Mouse (Mus musculus): Measurements from ENCODE around the gene Hsd11b1. TPM values are rescaled to one million over a fixed set of nuclear protein-coding genes. Genes with fewer than 3 reads are reported as not detected.

Gene Hsd11b1
- total and polyA plus RNA-seq, 2 experiments from 2014 or later, result 1.6 to 7.3 TPM

DNA sequence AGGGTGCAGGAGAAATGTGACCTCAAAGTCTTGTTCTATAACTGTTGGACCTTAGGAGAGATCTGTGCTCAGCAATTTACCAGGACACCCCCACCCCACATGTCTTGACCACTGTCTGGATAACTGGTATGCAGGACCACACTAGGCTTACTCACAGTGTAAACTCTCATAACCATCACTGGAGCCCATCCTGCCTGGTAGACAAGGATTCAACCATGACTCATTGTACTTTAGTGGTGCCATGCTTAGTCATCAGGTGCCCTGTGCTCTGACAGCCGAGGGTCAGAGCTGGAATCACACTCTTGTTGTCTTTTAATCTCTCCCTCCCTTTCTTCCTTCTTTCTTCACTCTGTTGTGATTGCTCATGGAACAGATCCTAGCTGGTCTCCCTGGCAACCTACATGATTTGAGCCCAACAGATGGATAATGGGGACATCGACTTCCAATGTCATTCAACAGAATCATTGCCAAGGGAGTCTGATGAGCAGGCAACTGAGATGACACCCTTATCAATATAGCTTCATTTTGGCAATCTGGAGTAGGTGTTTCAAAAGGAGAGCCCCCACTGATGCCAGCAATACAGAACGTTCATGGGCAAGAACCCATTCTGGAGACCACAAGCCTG lies 34.4 kb upstream of the Hsd11b1 start:
- no peak for ATAC-seq (ENCODE audit: insufficient read depth, low read depth)
- H3K36me3 ChIP-seq (replicated peaks; ENCODE audit: control insufficient read depth, insufficient read depth, low read length), result no peaks in the 10 kb centered on the region
- no peak overlapping the region for H3K4me2 ChIP-seq (ENCODE audit: low read depth, low read length)
- H3K4me1 ChIP-seq (ENCODE audit: control insufficient read depth, insufficient read depth), result no peaks in the 10 kb centered on the region
- H3K27me3 ChIP-seq (ENCODE audit: control insufficient read depth, insufficient read depth, low read length), result no peaks in the 10 kb centered on the region
- no peak overlapping the region for H3K9ac ChIP-seq (replicated peaks; ENCODE audit: low read depth, low read length)
- H3K4me3 ChIP-seq (ENCODE audit: low read depth, low read length), result no peak overlapping the region
- WGBS, result 80% methylated on average over 3 of the region's 3 CpGs
- H3K9me3 ChIP-seq (replicated peaks; ENCODE audit: control insufficient read depth, low read length), result no peaks in the 10 kb centered on the region
- TF ChIP-seq CTCF (IDR thresholded peaks at IDR 0.05; ENCODE audit: low read depth) (no peak), EP300 (IDR thresholded peaks at IDR 0.05; ENCODE audit: low read depth) (no peak)
- H3K27ac ChIP-seq (ENCODE audit: low read depth), result no peak overlapping the region
- no peak for DNase-seq (ENCODE audit: low spot score)

DNA sequence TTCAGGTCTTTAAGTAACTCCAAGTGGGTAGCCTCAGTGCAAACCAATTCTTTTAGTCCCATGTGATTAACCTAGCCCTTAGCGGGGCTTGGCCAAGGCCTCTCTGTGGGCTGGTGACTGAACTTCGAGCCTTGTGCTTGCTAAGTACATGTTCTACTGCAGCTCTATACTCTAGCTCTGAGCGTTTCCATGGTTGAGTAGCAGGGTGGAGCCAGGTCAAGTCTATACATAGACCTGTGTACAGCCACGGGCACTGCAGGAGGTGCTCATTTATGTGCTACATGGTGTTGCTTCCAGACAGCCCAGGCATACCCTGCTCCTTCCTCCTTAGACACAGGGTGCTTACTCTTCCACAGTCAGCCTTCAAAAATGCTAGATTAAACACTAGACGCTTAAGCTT lies 32.0 kb upstream of the Hsd11b1 start:
- no peak for DNase-seq (ENCODE audit: low spot score)
- Histone ChIP-seq H3K27me3 (ENCODE audit: control insufficient read depth, insufficient read depth, low read length) (no peaks in the 10 kb centered on the region), H3K27ac (ENCODE audit: low read depth) (no peak overlapping the region), H3K36me3 (replicated peaks; ENCODE audit: control insufficient read depth, insufficient read depth, low read length) (no peaks in the 10 kb centered on the region), H3K4me3 (ENCODE audit: low read depth, low read length) (no peak overlapping the region), H3K4me1 (ENCODE audit: control insufficient read depth, insufficient read depth) (no peaks in the 10 kb centered on the region), H3K9ac (replicated peaks; ENCODE audit: low read depth, low read length) (no peak overlapping the region), H3K4me2 (ENCODE audit: low read depth, low read length) (no peak overlapping the region), H3K9me3 (replicated peaks; ENCODE audit: control insufficient read depth, low read length) (no peaks in the 10 kb centered on the region)
- TF ChIP-seq CTCF (IDR thresholded peaks at IDR 0.05; ENCODE audit: low read depth) (no peak), EP300 (IDR thresholded peaks at IDR 0.05; ENCODE audit: low read depth) (no peak)
- no peak for ATAC-seq (ENCODE audit: insufficient read depth, low read depth)
- 68% methylated on average over 5 of the region's 5 CpGs for WGBS

DNA sequence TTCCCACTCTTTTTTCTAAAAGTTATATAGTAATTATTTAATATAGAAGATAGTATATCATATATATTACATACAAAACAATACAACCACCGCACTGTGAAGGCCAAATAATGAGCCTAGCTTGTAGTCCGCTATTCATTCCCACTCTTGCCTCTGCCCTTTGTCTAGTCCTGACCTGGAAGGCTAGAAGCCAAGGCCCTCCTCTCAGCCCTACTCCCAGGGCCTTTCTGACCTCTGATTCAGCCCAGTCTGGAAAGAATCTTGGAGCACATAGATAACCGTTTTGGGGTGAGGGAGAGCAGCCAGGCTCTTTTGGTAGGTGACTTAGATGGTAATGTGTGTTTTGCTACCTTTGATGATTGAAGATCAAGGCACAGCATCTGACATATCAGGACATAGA lies 30.1 kb upstream of the Hsd11b1 start:
- H3K9ac ChIP-seq (replicated peaks; ENCODE audit: low read depth, low read length), result no peak overlapping the region
- H3K9me3 ChIP-seq (replicated peaks; ENCODE audit: control insufficient read depth, low read length), result no peaks in the 10 kb centered on the region
- no peaks in the 10 kb centered on the region for H3K4me1 ChIP-seq (ENCODE audit: control insufficient read depth, insufficient read depth)
- TF ChIP-seq CTCF (IDR thresholded peaks at IDR 0.05; ENCODE audit: low read depth) (no peak), EP300 (IDR thresholded peaks at IDR 0.05; ENCODE audit: low read depth) (no peak)
- H3K27ac ChIP-seq (ENCODE audit: low read depth), result no peak overlapping the region
- 77% methylated on average over 3 of the region's 3 CpGs for WGBS
- ATAC-seq (ENCODE audit: insufficient read depth, low read depth), result no peak
- H3K4me3 ChIP-seq (ENCODE audit: low read depth, low read length), result no peak overlapping the region
- no peaks in the 10 kb centered on the region for H3K27me3 ChIP-seq (ENCODE audit: control insufficient read depth, insufficient read depth, low read length)
- no peak for DNase-seq (ENCODE audit: low spot score)
- no peak overlapping the region for H3K4me2 ChIP-seq (ENCODE audit: low read depth, low read length)
- no peaks in the 10 kb centered on the region for H3K36me3 ChIP-seq (replicated peaks; ENCODE audit: control insufficient read depth, insufficient read depth, low read length)

DNA sequence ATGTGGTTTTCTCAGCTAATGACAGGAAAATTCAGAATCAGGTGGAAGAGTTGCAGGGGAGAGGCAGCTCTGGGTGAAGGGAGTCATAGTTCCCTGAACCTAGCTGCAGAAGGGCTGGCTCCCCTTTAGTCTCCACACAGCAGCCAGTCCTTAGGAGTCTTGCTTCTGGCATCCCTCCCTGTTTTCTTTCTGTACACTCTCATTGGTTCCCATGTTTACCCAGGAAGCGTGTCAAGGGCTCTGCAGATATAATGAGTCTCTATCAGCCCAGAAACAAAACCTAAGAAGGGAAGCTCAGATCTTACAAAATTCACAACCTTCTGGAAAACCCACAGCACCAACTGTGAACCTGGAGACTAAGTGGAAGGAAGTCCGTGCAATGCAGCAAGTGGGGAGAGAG lies 29.2 kb upstream of the Hsd11b1 start:
- ATAC-seq (ENCODE audit: insufficient read depth, low read depth), result no peak

DNA sequence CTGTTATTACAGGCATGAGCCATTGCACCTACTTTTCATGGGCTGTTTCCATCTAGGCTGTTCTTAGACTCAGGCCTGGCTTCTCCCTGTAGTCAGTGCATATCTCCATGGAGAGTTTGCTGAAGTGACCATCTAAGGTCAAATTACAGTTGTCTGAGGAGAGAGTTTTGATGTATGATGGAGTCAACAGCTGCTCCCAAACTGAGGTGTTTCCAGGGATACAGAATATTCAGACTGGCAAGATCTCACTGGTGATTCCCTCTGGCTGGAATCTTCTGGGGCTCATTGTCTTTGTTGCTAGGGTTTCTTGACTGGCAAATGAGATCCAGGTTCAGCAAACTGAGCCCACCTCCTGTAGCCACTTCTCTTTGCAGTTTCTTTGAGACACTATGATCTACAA lies 26.8 kb upstream of the Hsd11b1 start:
- DNase-seq (ENCODE audit: low spot score) (no peak), ATAC-seq (ENCODE audit: insufficient read depth, low read depth) (no peak)
- no peaks in the 10 kb centered on the region for H3K36me3 ChIP-seq (replicated peaks; ENCODE audit: control insufficient read depth, insufficient read depth, low read length)
- H3K9me3 ChIP-seq (replicated peaks; ENCODE audit: control insufficient read depth, low read length), result no peaks in the 10 kb centered on the region
- no peaks in the 10 kb centered on the region for H3K4me1 ChIP-seq (ENCODE audit: control insufficient read depth, insufficient read depth)
- H3K4me2 ChIP-seq (ENCODE audit: low read depth, low read length), result no peak overlapping the region
- no peak overlapping the region for H3K4me3 ChIP-seq (ENCODE audit: low read depth, low read length)
- H3K9ac ChIP-seq (replicated peaks; ENCODE audit: low read depth, low read length), result no peak overlapping the region
- no peaks in the 10 kb centered on the region for H3K27me3 ChIP-seq (ENCODE audit: control insufficient read depth, insufficient read depth, low read length)
- TF ChIP-seq CTCF (IDR thresholded peaks at IDR 0.05; ENCODE audit: low read depth) (no peak), EP300 (IDR thresholded peaks at IDR 0.05; ENCODE audit: low read depth) (no peak)
- no peak overlapping the region for H3K27ac ChIP-seq (ENCODE audit: low read depth)

More for the DNA sequence above, 29.2 kb upstream of the Hsd11b1 start:
- Histone ChIP-seq H3K4me3 (ENCODE audit: low read depth, low read length) (no peak overlapping the region), H3K4me2 (ENCODE audit: low read depth, low read length) (no peak overlapping the region), H3K9me3 (replicated peaks; ENCODE audit: control insufficient read depth, low read length) (no peaks in the 10 kb centered on the region), H3K27ac (ENCODE audit: low read depth) (no peak overlapping the region), H3K4me1 (ENCODE audit: control insufficient read depth, insufficient read depth) (no peaks in the 10 kb centered on the region), H3K9ac (replicated peaks; ENCODE audit: low read depth, low read length) (no peak overlapping the region), H3K36me3 (replicated peaks; ENCODE audit: control insufficient read depth, insufficient read depth, low read length) (no peaks in the 10 kb centered on the region), H3K27me3 (ENCODE audit: control insufficient read depth, insufficient read depth, low read length) (no peaks in the 10 kb centered on the region)
- TF ChIP-seq CTCF (IDR thresholded peaks at IDR 0.05; ENCODE audit: low read depth) (no peak), EP300 (IDR thresholded peaks at IDR 0.05; ENCODE audit: low read depth) (no peak)
- no peak for DNase-seq (ENCODE audit: low spot score)
- WGBS, result 47% methylated on average over 2 of the region's 2 CpGs

DNA sequence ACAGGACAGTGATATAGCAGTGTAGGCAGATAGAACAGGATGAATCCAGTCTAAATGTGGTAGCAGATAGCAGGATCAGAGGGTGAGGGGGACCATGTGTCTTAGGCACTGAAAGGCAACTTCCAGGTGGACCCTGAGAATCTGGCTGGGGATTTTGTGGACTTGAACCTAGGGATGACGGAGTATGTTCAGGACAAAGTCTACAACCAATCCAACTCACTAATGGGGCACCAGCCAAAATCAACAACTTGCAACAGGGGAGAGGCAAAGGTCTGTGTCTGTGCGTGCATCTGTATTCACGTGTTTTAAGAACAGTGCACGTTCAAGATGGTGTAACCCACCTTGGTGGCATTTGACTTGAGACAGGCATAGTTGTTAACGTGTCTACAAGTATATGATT lies 26.0 kb upstream of the Hsd11b1 start:
- Histone ChIP-seq H3K27ac (ENCODE audit: low read depth) (no peak overlapping the region), H3K9ac (replicated peaks; ENCODE audit: low read depth, low read length) (no peak overlapping the region), H3K9me3 (replicated peaks; ENCODE audit: control insufficient read depth, low read length) (no peaks in the 10 kb centered on the region), H3K4me2 (ENCODE audit: low read depth, low read length) (no peak overlapping the region), H3K27me3 (ENCODE audit: control insufficient read depth, insufficient read depth, low read length) (no peaks in the 10 kb centered on the region), H3K4me3 (ENCODE audit: low read depth, low read length) (no peak overlapping the region), H3K4me1 (ENCODE audit: control insufficient read depth, insufficient read depth) (no peaks in the 10 kb centered on the region), H3K36me3 (replicated peaks; ENCODE audit: control insufficient read depth, insufficient read depth, low read length) (no peaks in the 10 kb centered on the region)
- ATAC-seq (ENCODE audit: insufficient read depth, low read depth) (no peak), DNase-seq (ENCODE audit: low spot score) (no peak)
- WGBS, result 75% methylated on average over 5 of the region's 5 CpGs
- TF ChIP-seq CTCF (IDR thresholded peaks at IDR 0.05; ENCODE audit: low read depth), result no peak
- no peak for TF ChIP-seq EP300 (IDR thresholded peaks at IDR 0.05; ENCODE audit: low read depth)

Measured in heart, postnatal 0 days (tissue).